Mouse (Mus musculus): Measurements from ENCODE around the gene Nudt16.
"Not testable (repeated sequence)": the region's sequence is repeated elsewhere in the genome, so short reads cannot be mapped to it uniquely, and the experiment has no call there.

Nudt16 gene

DNA sequence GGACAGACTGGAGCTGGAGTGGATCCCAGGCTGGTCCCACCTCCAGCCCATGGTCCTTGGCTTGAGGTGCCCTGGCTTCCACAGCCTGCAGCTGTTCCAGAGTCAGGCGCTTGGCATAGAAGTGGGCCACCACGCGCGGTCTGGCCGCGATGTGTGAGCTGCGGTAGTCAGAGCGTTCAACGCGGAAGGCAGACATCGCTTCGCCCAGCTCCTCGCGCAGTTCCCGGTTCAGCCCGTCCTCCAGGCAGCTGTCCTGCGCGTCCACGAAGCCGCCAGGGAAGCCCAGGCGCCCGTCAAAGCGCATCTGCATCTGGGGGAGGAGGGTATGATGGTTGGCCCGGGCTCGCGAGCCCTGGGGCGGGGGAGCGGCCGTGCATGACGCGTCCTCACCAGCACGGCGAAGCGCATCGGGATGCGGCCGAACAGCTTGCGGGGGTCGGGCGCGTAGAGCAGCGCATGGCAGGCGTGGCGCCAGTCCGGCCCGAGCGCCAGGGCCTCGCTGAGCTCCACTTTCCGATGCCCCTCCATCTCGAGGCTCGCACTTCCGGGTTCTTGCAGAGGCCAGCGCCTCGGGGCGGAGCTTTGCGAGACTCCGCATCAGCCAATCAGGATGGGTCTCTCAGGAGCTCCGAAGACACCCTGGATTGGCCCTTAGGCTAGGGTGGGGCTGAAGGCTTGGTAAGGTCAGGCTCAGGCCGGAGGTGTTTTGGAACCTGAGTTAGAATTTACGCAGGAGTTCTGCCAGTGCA is at the start of gene Nudt16:
TSS of gene Nudt16 (minus strand) at position 572 of the 749 bp plus-strand sequence.
- peak; percentile 95 for DNase-seq (ENCODE audit: low read depth)

GRCm38 (mm10) chr9:105144992-105145391 is 13.4 kb upstream of the Nudt16 start, which contains the start of gene 1700080E11Rik:
Gene 1700080E11Rik (minus strand): TSS chr9:105145092.
- DNase-seq (ENCODE audit: low read depth): no peak

DNA sequence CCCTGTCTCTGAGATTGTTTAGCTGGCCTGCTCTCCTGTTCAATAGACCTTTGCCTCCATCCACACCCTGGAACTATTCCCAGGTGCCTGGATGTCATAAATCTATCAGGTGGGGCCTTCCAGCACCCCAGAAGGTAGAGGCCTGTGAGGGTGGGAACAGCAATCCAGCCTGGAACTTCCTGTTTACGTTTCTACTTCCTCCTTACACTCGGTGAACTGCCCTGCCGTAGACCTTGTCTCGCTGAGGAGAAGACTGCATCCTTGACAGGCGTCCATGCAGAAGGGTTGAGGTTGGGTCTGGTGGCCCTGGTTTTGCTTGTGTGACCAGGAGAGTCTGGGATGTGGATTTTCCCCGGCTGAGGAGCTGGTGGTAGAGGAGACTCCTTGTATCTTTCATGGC is 7.6 kb upstream of the Nudt16 start:
- DNase-seq (ENCODE audit: low read depth): no peak

DNA sequence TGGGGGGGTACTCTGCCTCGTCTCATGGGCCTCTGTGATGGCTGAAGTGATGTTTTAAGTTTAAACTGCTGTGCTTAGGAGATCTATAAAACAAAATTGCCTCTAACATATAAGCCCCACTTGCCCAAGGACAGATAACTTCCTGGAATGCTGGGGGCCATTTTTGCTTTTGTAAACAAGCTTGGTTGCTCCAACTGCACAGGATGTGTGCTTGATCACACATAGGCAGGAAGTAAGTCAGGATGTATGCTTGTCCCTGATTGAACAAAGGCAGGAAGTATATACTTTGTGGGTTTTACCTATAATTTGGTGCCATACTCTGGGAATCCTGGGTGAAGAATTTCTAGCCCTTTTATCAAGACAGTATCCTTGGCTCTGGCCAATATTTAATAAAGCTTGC is 4.8 kb upstream of the Nudt16 start:
- DNase-seq (ENCODE audit: low read depth): no peak

- DNase-seq (ENCODE audit: low read depth): peak; percentile 20
Observed at GRCm38 (mm10) chr9:105134536-105134935, 2.9 kb upstream of the Nudt16 start.

GRCm38 (mm10) chr9:105132002-105132367 is 361 bp upstream of the Nudt16 start:
- DNase-seq (ENCODE audit: low read depth): no peak

GRCm38 (mm10) chr9:105130331-105130730 is 1.3 kb downstream of the Nudt16 start:
- DNase-seq (ENCODE audit: low read depth): no peak

- DNase-seq (ENCODE audit: low read depth): not testable (repeated sequence)
Observed at GRCm38 (mm10) chr9:105125206-105125605, 6.4 kb downstream of the Nudt16 start.

GRCm38 (mm10) chr9:105103893-105104292 is 27.7 kb downstream of the Nudt16 start:
- DNase-seq (ENCODE audit: low read depth): no peak

DNA sequence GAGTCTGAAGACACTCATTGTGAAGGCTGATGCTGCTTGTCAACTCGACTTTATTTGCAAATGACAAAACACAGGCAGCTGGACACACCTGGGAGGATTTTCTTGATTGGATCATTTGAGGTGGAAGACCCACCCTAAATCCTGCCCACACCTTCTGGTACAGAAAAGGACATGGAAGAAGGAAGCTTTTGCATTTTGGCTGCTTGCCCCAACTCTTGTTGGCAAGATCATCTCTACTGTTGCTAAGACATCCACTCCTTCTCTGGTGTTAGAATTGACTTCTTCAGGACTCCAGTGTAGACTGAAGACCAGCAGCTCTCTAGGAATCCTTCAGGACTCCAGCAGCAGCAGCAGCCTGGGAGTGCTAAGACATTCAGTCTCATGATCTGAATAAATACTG is 29.7 kb downstream of the Nudt16 start:
- no peak for DNase-seq (ENCODE audit: low read depth)

DNA sequence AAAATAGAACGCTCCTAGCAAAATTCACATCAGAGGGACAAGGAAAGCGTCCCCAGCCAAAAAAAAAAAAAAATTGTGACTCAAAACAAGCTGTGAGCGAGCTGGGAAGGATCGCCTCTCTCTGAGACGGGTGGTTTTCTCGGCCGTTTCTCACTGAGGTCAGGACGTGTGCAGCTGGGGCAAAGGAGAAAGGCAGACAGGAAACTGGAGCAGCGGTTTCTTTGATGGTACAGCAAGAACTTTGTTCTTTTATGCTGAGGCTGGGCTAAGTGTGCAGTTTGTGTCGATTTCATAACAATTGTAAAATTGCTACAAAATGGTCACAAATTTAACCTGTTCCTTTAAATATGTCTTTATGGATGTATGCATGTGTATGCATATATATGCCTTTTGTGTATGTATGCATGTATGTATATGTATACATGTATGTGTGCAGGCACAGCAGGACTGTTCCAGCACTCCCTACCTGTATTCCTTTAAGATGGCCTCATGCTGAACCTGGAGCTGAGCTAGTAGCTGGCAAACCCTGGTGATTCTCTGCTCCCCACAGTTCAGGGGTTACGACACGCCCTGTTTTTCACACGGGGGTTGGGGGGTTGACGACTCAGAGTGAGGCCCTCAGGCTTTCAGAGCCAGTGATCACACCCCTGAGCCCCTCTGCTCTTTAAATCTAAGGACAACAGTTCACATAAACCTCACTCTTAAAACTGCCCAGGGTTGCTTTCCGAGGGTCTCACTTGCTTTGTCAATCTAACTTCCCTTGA is 30.6 kb downstream of the Nudt16 start:
- DNase-seq (ENCODE audit: low read depth): peak; percentile 21

DNA sequence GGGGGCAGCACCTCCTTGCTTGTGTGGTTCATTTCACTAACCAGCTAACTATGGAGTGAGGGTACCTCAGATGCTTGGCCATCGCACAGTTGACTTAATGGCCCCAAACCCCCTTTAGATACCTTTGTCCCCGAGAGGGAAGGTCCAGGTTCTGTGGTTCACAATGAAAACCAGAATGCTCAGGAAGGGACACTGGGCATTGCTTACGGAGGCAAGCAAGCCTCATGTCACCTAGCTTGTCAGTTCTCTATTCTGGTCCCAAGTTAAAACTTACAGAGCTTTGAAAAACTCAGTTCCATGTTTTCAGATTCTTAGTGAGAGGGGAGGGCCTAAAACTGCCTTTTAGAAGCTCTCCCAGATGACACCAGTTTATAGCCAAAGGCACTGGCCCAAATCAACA is 51.4 kb downstream of the Nudt16 start:
- no peak for DNase-seq (ENCODE audit: low read depth)

All from induced T-regulatory cell, adult 2 months (primary cell).